Mouse (Mus musculus) ES-Bruce4 (cell line): ENCODE results near the gene Fam216b. TPM values are rescaled to one million over a fixed set of nuclear protein-coding genes. Genes with fewer than 3 reads are reported as not detected.

Source experiments
- H3K27ac ChIP-seq: 2 replicates; pipeline ENCODE4 v1.5.1; 2012; ENCODE audit warnings: low read length, inconsistent platforms; ENCODE audit not compliant: insufficient read depth
- H3K27me3 ChIP-seq: 2 replicates; pipeline ENCODE4 v1.6.1; 2012; ENCODE audit warnings: mild to moderate bottlenecking, low read length, inconsistent platforms; ENCODE audit not compliant: control insufficient read depth, poor library complexity, insufficient read depth, severe bottlenecking
- H3K36me3 ChIP-seq: 2 replicates; pipeline ENCODE4 v1.6.1; 2012; ENCODE audit warnings: inconsistent platforms, mild to moderate bottlenecking, low read length, moderate library complexity; ENCODE audit not compliant: control insufficient read depth, poor library complexity, insufficient read depth, severe bottlenecking
- H3K4me1 ChIP-seq: one replicate; pipeline ENCODE4 v1.8.1; 2011; ENCODE audit warnings: low read length; ENCODE audit not compliant: control insufficient read depth, insufficient read depth
- H3K4me3 ChIP-seq: 2 replicates; pipeline ENCODE4 v1.5.1; 2011; ENCODE audit warnings: low read depth, mild to moderate bottlenecking, low read length
- H3K9ac ChIP-seq: 2 replicates; pipeline ENCODE4 v1.6.1; 2012; ENCODE audit warnings: low read depth, mild to moderate bottlenecking, inconsistent platforms; ENCODE audit not compliant: poor library complexity, severe bottlenecking
- H3K9me3 ChIP-seq: replicated peaks from 2 replicates; pipeline ENCODE4 v1.6.1; 2012; ENCODE audit warnings: mild to moderate bottlenecking, low read length, inconsistent platforms; ENCODE audit not compliant: control insufficient read depth, poor library complexity, insufficient read depth, severe bottlenecking
- CTCF ChIP-seq: IDR thresholded peaks from one replicate; pipeline ENCODE4 v1.8.1; 2011; ENCODE audit warnings: low read depth, low read length
- EP300 ChIP-seq: IDR thresholded peaks from 2 replicates; pipeline ENCODE4 v1.6.1; 2011; ENCODE audit warnings: low read depth, low read length; ENCODE audit not compliant: insufficient read depth
- POLR2A ChIP-seq: IDR thresholded peaks from one replicate; pipeline ENCODE4 v1.8.1; 2011; ENCODE audit warnings: low read length; ENCODE audit not compliant: insufficient read depth
- polyA plus RNA-seq: library from polyadenylated mRNA; stranded (reverse); fragments of >200 nt; gene quantifications from 2 replicates; pipeline ENCODE4 v1.2.4, GENCODE M21; 2011; ENCODE audit warnings: low read depth; ENCODE audit not compliant: missing spikeins, insufficient read depth, insufficient read length

Fam216b gene
- polyA plus RNA-seq, 1 experiment: not detected

DNA sequence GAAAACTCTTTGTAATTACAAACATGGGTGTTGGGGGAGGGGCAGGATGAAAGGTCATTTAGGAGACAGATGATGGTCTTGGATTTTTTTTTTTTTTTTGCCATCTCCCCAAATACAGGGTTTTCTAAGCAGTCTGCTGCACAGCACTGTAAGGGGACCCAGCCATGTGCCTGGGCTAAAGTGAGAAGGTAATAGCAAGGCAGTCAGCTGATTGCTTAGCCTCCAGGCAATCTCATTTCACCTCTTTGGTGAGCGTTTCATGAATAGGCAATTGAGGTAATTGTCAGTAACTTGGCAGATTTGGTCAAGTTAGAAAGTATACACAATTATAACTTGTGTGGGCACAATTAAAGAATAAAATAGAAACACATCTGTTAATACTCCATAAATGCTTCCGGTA lies 28.5 kb upstream of the Fam216b start:
- Histone ChIP-seq H3K9ac (no peak overlapping the region), H3K4me1 (peaks cover 6% of the 10 kb centered on the region), H3K27ac (no peak overlapping the region), H3K9me3 (peaks cover 6% of the 10 kb centered on the region; the same call in 1 of the 2 replicates), H3K27me3 (no peaks in the 10 kb centered on the region), H3K36me3 (no peaks in the 10 kb centered on the region), H3K4me3 (no peak overlapping the region)
- no peak for TF ChIP-seq EP300
- no peak for TF ChIP-seq POLR2A
- TF ChIP-seq CTCF: no peak

DNA sequence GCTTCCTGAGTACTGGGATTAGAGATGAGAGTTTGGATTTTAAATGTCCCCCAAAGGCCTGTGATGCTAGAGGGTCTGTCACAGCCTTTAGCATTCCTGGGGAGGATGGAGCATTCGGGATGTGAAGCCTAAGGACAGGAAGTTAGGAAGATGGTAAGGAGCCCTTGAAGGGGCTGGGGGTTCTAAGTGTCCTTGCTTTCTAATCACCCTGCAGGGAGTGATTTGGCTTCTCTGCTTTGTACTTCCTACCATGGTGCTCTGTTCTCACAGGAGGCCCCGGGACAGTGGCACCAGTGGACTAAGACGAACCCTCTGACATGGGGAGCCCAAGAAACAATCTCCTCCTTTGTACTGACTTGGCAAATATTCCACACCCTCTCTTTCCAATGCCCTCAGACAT lies 23.7 kb upstream of the Fam216b start:
- Histone ChIP-seq H3K4me3 (no peak overlapping the region), H3K4me1 (no peaks in the 10 kb centered on the region), H3K27me3 (no peaks in the 10 kb centered on the region), H3K36me3 (no peaks in the 10 kb centered on the region), H3K27ac (no peak overlapping the region), H3K9ac (no peak overlapping the region), H3K9me3 (peaks cover 6% of the 10 kb centered on the region; the same call in 1 of the 2 replicates)
- TF ChIP-seq EP300: no peak
- TF ChIP-seq CTCF: no peak
- no peak for TF ChIP-seq POLR2A

DNA sequence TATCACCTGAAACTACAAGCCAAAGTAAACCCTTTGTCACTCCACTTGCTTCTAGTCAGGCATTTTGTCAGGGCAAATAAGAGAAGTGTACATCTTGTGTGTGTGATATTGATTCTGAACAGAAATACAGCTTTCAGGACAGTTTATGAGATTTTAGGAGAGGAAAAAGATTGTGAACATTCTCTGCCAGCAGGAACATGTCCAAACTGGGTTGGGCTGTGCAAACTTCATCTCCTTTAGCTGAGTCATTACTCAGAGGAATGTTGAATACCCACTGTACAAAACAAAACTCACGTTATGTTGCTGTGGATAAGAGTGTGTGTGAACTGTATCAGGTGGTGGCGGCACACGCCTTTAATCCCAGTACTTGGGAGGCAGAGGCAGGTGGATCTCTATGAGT lies 22.1 kb upstream of the Fam216b start:
- H3K36me3 ChIP-seq: no peaks in the 10 kb centered on the region
- no peak for TF ChIP-seq EP300
- no peak for TF ChIP-seq POLR2A
- TF ChIP-seq CTCF: no peak
- 0 out of 2 replicates have a peak, but pooled peaks cover 6% of the 10 kb centered on the region for H3K9me3 ChIP-seq
- no peak overlapping the region for H3K9ac ChIP-seq
- no peaks in the 10 kb centered on the region for H3K4me1 ChIP-seq
- H3K27ac ChIP-seq: no peak overlapping the region
- H3K27me3 ChIP-seq: no peaks in the 10 kb centered on the region
- H3K4me3 ChIP-seq: no peak overlapping the region

DNA sequence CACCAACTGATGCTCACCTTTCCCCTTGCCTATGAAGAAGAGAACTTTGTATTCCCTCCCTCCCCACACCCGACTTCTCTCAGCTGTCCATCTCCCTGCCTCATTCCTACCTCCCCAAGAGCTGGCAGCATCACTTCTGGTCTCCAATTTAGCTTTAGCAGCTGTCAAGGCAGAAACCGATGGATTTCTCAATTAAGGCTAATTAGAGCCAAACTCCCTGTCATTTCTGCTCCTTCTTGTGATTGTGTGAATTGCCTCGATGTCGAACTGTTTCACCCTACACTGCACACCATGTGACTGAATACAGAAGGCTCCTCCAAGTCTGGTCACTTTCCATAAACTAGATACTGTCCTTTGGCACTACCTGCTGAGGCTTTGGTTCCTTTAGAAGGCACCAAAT lies 20.6 kb upstream of the Fam216b start:
- Histone ChIP-seq H3K27me3 (no peaks in the 10 kb centered on the region), H3K9me3 (no peaks in the 10 kb centered on the region), H3K27ac (no peak overlapping the region), H3K36me3 (no peaks in the 10 kb centered on the region), H3K4me1 (no peaks in the 10 kb centered on the region), H3K4me3 (no peak overlapping the region), H3K9ac (no peak overlapping the region)
- TF ChIP-seq POLR2A (no peak), EP300 (no peak), CTCF (no peak)

DNA sequence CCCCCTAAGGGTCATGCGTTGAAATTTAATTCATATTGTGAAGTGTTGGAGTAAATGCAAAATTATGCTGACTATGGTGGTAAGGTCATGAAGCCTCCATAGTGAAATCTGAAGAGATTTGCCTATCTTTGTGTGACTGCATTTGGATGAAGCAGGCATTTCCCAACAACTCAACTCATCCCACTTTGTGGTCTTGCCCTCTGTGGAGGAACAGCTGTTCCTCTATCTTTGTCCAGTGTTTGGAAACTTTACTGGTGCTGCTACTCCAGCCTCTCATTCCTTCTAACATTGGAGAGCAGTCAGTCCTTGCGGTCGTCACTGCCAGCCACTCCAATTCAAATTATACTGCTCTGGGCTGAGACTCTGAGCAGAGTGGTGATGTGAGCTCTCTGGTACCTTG lies 19.6 kb upstream of the Fam216b start:
- H3K9ac ChIP-seq: no peak overlapping the region
- H3K36me3 ChIP-seq: no peaks in the 10 kb centered on the region
- no peaks in the 10 kb centered on the region for H3K4me1 ChIP-seq
- no peak overlapping the region for H3K27ac ChIP-seq
- H3K9me3 ChIP-seq: no peaks in the 10 kb centered on the region
- H3K4me3 ChIP-seq: no peak overlapping the region
- H3K27me3 ChIP-seq: no peaks in the 10 kb centered on the region
- TF ChIP-seq POLR2A (no peak), CTCF (no peak), EP300 (no peak)

DNA sequence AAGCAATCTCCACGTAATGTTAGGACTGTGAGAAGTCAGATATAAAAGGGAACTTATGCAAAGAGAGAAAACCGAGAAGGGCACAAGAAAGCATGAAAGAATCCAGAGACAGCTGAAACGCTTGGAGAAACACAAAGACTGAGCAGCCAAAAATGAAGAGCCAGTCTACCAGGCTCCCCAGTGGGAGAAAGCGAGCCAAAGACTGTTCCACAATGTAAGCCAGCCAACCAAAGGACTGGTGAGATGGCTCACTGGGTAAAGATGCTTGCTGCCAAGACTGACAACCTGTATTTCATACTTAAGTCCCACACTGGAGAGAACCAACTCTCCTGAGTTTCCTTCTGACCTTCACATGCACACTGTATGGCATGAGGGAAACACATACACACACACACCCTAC lies 784 bp upstream of the Fam216b start:
- Histone ChIP-seq H3K9me3 (no peaks in the 10 kb centered on the region), H3K4me3 (no peak overlapping the region), H3K27ac (no peak overlapping the region), H3K4me1 (no peaks in the 10 kb centered on the region), H3K36me3 (no peaks in the 10 kb centered on the region), H3K9ac (no peak overlapping the region), H3K27me3 (no peaks in the 10 kb centered on the region)
- TF ChIP-seq POLR2A (no peak), CTCF (no peak), EP300 (no peak)
